Mouse (Mus musculus) megakaryocyte-erythroid progenitor cell, adult 5 weeks (primary cell): ENCODE results near the gene Cdk2. TPM values are rescaled to one million over a fixed set of nuclear protein-coding genes. Genes with fewer than 3 reads are reported as not detected.

Source experiments
- polyA plus RNA-seq: library from polyadenylated mRNA; stranded (reverse); fragments of >175 nt; gene quantifications from 2 replicates; pipeline ENCODE4 v1.2.3, GENCODE M21; 2012

The Cdk2 gene
- polyA plus RNA-seq: 28.2 and 29.2 TPM in 2 replicates

DNA sequence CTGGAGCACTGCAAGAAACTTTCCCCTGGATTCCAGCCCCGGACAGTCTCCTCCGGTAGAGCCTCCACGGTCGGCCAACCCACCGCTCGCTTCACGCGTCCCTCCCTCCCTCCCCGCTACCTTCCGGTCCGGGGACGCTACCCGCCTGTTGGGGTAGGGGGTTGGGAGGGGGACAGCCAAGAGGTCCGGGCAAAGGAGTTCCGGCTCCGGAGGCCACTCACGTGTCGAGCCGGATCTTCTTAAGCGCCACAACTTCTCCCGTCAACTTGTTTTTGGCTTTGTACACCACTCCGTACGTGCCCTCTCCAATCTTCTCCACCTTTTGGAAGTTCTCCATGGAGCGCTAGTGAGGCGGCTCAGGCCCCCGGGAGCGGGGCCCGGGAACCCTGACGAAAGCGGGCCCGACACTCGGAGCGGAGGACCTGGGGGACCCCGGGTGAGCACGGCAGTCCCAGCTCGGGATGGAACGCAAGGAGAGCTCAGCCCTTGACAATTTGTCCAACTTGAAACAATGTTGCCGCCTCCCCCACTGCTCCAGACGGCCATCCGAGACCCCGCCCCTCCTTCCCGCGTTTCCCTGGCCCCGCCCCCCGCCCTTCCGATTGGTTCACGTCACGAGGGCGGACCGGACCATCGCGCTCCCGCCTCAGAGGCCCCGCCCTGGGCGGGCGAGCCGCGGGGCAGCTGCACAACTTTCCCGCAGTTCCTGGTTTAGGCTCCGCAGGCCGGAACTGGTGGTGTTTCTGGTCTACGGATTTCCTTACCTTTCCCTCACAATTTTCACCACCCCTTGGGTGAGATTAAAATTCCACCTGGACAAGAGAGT lies at the start of gene Cdk2:
TSS of gene Cdk2 (minus strand) at position 541 of the 826 bp plus-strand sequence.

DNA sequence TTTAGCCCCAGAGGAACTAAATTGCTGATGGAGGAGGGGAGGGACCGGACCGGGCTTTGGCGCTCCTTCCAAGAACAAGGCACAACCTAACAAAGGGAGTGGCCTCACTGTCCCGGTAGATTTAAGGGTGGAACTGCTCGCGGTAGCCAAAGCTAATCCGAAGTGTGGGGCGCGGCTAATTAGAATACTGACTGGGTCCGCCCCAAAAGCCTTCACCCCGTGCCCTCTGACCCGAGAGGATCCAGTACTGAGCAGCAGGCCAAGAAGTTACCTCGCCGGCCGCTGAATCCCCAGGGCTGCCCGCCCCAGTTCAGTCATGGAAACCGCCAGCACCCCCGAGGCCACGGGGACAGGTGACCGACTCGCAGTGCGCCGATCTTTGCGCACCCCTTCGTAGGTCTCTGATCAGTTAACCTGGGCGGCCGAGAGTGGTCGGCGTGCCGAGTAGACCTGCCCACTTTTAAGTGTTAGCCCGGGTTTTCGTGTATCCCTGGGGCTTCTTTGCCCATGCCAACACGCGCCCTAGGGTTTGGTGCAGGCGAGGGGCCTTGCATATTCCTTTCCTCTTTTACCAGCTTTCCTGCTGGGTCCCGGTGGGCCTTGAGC lies 42.9 kb upstream of the Cdk2 start, which contains the start of gene Pym1:
TSS of gene Pym1 (plus strand) at position 244 of the 606 bp plus-strand sequence.

DNA sequence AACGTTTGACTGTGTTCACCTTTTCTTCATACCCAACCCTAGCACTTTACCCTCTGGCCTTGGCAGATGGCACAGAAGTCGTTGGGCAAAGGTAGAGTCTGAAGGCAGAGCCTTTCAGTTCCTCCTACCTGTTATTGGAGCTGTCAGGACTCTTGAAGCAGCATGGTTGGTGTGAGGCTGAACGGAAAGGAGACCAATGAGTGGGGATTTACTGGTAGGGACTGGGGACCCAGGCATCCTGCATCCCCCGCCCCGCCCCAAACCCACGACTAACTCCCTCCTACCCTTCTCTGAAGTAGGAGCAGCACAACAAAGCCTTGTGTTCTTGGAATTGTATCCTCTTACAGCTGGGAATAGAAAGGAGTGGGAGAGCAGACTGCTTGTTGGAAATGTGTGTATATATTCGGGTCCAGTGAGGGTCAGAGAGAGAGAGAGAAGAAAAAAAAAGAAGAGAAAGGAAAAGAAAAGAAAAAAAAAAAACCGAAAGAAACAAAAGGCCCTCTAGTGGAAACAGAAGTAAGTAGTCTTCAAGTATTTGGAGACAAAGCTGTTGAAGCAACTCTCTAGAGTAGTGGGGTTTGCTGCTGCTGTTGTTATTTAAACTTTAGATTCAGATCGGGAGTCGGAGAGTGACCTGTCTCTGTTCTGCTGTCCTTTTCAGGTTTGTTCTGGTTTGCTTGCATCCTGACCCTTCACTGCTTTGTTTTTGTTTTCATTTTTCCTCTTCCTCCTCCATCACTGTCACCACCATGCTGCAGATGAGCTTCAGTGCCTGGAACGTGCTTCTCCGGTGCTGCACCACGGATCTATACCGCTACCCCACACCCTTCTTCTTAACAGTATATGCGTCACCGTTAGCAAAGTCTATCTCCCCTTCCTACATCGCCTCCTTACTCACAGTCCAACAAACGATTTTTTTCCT lies 40.1 kb upstream of the Cdk2 start, which contains the start of gene Dgka:
TSS of gene Dgka (minus strand) at position 176 of the 922 bp plus-strand sequence.

DNA sequence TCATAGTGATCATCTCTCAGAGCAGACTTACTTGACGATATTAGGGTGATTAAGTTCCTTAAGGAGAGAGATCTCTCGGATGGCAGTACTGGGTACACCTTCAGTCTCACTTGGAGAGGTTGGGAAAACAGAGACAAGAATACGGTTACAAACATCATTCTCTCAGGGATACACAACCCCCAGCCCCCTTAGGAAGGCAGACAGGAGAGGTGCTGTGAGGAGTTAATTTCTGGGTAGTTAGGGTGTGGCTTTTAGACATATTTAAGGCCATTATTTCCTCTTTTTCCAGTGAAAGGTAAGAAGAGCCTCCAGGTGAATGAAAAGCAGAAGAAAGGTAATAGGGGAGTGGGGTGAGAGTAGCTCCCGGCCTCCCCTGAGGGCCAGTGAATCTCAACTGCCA lies 936 bp downstream of the Cdk2 start, which contains the start of gene Pmel:
TSS of gene Pmel (plus strand) at position 301 of the 400 bp plus-strand sequence.

DNA sequence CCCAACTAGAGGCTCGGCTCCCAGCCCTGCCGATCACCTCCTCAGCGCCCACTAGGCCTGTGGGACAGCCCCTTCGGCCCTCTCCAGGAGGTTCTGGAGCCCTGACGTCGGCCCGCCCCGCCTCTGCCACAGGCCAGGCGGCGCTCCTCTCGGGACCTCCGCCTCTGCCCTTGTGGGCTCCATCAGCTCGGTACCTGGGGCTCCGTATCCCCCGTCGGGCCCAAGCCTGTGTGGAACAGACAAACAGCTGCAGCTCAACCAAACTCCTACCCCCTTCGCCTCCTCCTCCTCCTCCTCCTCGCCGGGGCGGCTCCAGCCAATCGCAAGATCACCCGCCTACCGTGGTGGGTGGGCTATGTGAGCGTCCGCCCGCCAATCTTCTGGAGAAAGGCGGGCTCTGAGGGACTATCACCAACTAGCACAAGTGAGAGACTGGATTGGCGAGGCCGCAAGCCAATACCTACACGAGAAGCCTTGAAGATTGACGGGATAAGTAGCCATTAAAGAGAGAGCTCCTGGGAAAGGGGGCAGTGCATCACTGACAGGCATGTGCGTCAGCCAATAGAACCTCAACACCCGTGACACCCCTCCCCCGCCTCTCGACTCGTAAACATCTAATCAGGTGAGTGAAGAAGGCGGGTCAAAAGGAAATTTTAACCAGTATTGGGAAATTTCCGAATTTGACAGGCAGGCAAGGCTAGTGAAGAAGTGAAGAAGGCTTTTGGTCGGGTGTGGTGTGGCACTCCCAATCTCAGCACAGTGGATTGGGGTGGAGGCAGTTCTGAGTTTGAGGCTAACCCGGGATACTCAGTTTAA lies 8.6 kb downstream of the Cdk2 start, which contains the start of gene Rab5b:
TSS of gene Rab5b (minus strand) at position 273 of the 816 bp plus-strand sequence.

DNA sequence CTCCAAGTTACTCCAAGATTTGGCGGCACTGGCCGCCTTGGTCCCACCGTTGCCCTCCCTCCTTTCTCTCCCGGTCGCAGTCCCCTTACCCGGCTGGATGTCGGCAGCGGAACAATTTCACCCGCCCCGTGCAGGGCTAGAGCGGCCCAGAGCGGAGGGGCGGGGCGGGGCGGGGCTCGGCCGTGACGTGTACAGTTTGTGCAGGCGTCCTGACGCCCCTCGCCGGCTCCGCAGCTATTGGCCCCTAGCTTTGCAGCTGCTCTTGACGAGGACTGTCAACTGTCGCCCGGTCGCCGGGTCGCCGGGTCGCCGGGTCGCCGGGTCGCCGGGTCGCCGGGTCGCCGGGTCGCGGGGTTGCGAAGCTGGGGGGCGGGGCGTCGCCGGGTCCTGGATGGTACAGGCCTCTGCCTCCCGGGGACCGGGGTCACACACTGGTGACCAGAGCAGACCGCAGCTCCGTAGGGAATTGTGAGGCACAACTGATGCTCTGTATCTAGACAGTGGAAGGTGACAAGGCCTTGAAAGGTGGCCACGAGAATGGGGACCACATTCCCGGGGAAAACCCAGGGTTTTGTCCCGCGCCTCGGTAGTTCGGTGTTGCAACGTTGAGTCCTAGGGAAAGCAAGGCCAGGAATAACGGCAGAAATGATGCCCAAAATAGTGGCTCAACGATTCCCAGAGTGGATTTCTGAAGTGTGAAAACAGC lies 30.9 kb downstream of the Cdk2 start, which contains the start of gene Suox:
TSS of gene Suox (minus strand) at position 311 of the 706 bp plus-strand sequence.

Other genes starting within 250 kb of the Cdk2 start
- gene Smarcc2, start 245.8 kb downstream of the Cdk2 start, polyA plus RNA-seq: 197 and 236 TPM in 2 replicates
- 457 and 543 TPM in 2 replicates for gene Myl6, start 210.9 kb downstream of the Cdk2 start, polyA plus RNA-seq
- 18.3 and 25.9 TPM in 2 replicates for gene Myl6b, start 206.3 kb downstream of the Cdk2 start, polyA plus RNA-seq
- gene Esyt1, start 179.2 kb downstream of the Cdk2 start, polyA plus RNA-seq: 147 and 159 TPM in 2 replicates
- gene Zc3h10, start 157.3 kb downstream of the Cdk2 start, polyA plus RNA-seq: 33.5 and 34.0 TPM in 2 replicates
- 8,366 and 9,270 TPM in 2 replicates for gene Rpl41, start 155.7 kb downstream of the Cdk2 start, polyA plus RNA-seq
- gene Pa2g4, start 139.0 kb downstream of the Cdk2 start, polyA plus RNA-seq: 508 and 557 TPM in 2 replicates
- gene Erbb3, start 115.4 kb downstream of the Cdk2 start, polyA plus RNA-seq: 0.46 and 0.58 TPM in 2 replicates
- 4,910 and 5,054 TPM in 2 replicates for gene Rps26, start 78.3 kb downstream of the Cdk2 start, polyA plus RNA-seq
- gene Ikzf4, start 59.0 kb downstream of the Cdk2 start, polyA plus RNA-seq: 0.13 and 0.15 TPM in 2 replicates
- 1.2 and 1.3 TPM in 2 replicates for gene Suox, start 31.0 kb downstream of the Cdk2 start, polyA plus RNA-seq
- gene Rab5b, start 8.8 kb downstream of the Cdk2 start, polyA plus RNA-seq: 12.0 and 19.6 TPM in 2 replicates
- 0.37 and 0.69 TPM in 2 replicates for gene Pmel, start 836 bp downstream of the Cdk2 start, polyA plus RNA-seq
- gene Dgka, start 39.8 kb upstream of the Cdk2 start, polyA plus RNA-seq: 3.2 and 3.3 TPM in 2 replicates
- 116 and 137 TPM in 2 replicates for gene Pym1, start 42.9 kb upstream of the Cdk2 start, polyA plus RNA-seq
- 1.5 and 2.3 TPM in 2 replicates for gene Mmp19, start 85.9 kb upstream of the Cdk2 start, polyA plus RNA-seq
- 10.5 and 11.0 TPM in 2 replicates for gene Dnajc14, start 99.0 kb upstream of the Cdk2 start, polyA plus RNA-seq
- 3.9 and 4.2 TPM in 2 replicates for gene Tmem198b, start 99.3 kb upstream of the Cdk2 start, polyA plus RNA-seq
- 17.1 and 19.3 TPM in 2 replicates for gene Sarnp, start 112.3 kb upstream of the Cdk2 start, polyA plus RNA-seq
- gene Ormdl2, start 116.6 kb upstream of the Cdk2 start, polyA plus RNA-seq: 15.8 and 20.5 TPM in 2 replicates
- gene Gdf11, start 186.7 kb upstream of the Cdk2 start, polyA plus RNA-seq: 0.11 and 0.16 TPM in 2 replicates
- gene Cd63, start 196.0 kb upstream of the Cdk2 start, polyA plus RNA-seq: 48.8 and 52.5 TPM in 2 replicates
- 2.5 and 3.0 TPM in 2 replicates for gene Rdh5, start 217.9 kb upstream of the Cdk2 start, polyA plus RNA-seq
- gene Bloc1s1, start 219.0 kb upstream of the Cdk2 start, polyA plus RNA-seq: 264 and 304 TPM in 2 replicates
- 0.04 and 0.10 TPM in 2 replicates for gene Itga7, start 228.8 kb upstream of the Cdk2 start, polyA plus RNA-seq